Mouse (Mus musculus): Measurements from ENCODE around the gene Brdt. TPM values are rescaled to one million over a fixed set of nuclear protein-coding genes. Genes with fewer than 3 reads are reported as not detected.
A peak's percentile ranks its signal among the peaks of the same experiment; 100 is the strongest.

Brdt gene
- polyA plus RNA-seq, 1 experiment = 1.1 TPM

- TF ChIP-seq CTCF (IDR thresholded peaks at IDR 0.05; ENCODE audit: insufficient read depth, low read length) = no peak
- no peak for TF ChIP-seq POLR2A (IDR thresholded peaks at IDR 0.05; ENCODE audit: borderline replicate concordance, extremely low read depth, low read depth, low read length)
- no peak for DNase-seq
- WGBS = under 1% methylated on average over 79 of the region's 80 CpGs
- H3K4me1 ChIP-seq (ENCODE audit: control insufficient read depth, insufficient read depth, low read length) = peaks cover 2% of the 10 kb centered on the region; the same call in 1 of the 2 replicates
- peak overlapping the region; percentile 37 for H3K4me3 ChIP-seq (replicated peaks; ENCODE audit: extremely low read depth, low read depth, low read length)
Observed at GRCm38 (mm10) chr5:107403011-107403946, 72.3 kb downstream of the Brdt start.

GRCm38 (mm10) chr5:107403947-107404684 lies 73.2 kb downstream of the Brdt start:
- no peak for DNase-seq
- no peak overlapping the region for H3K4me3 ChIP-seq (replicated peaks; ENCODE audit: extremely low read depth, low read depth, low read length)
- no peak for TF ChIP-seq CTCF (IDR thresholded peaks at IDR 0.05; ENCODE audit: insufficient read depth, low read length)
- TF ChIP-seq POLR2A (IDR thresholded peaks at IDR 0.05; ENCODE audit: borderline replicate concordance, extremely low read depth, low read depth, low read length) = no peak
- 33% methylated on average over 12 of the region's 12 CpGs for WGBS
- H3K4me1 ChIP-seq (ENCODE audit: control insufficient read depth, insufficient read depth, low read length) = peaks cover 2% of the 10 kb centered on the region; the same call in 1 of the 2 replicates

GRCm38 (mm10) chr5:107405361-107405760 lies 74.4 kb downstream of the Brdt start:
- TF ChIP-seq CTCF (IDR thresholded peaks at IDR 0.05; ENCODE audit: insufficient read depth, low read length) (no peak), POLR2A (IDR thresholded peaks at IDR 0.05; ENCODE audit: borderline replicate concordance, extremely low read depth, low read depth, low read length) (no peak)
- H3K4me3 ChIP-seq (replicated peaks; ENCODE audit: extremely low read depth, low read depth, low read length) = no peak overlapping the region
- WGBS = 82% methylated on average over 4 of the region's 4 CpGs
- DNase-seq = no peak
- peaks cover 2% of the 10 kb centered on the region; the same call in 1 of the 2 replicates for H3K4me1 ChIP-seq (ENCODE audit: control insufficient read depth, insufficient read depth, low read length)

- WGBS = 82% methylated on average over 1 of the region's 1 CpGs
- DNase-seq = no peak
- Histone ChIP-seq H3K4me3 (replicated peaks; ENCODE audit: extremely low read depth, low read depth, low read length) (no peak overlapping the region), H3K4me1 (ENCODE audit: control insufficient read depth, insufficient read depth, low read length) (no peaks in the 10 kb centered on the region)
- no peak for TF ChIP-seq CTCF (IDR thresholded peaks at IDR 0.05; ENCODE audit: insufficient read depth, low read length)
- no peak for TF ChIP-seq POLR2A (IDR thresholded peaks at IDR 0.05; ENCODE audit: borderline replicate concordance, extremely low read depth, low read depth, low read length)
Observed at GRCm38 (mm10) chr5:107410305-107410704, 79.3 kb downstream of the Brdt start.

GRCm38 (mm10) chr5:107411326-107411725 lies 80.4 kb downstream of the Brdt start:
- no peak for TF ChIP-seq CTCF (IDR thresholded peaks at IDR 0.05; ENCODE audit: insufficient read depth, low read length)
- TF ChIP-seq POLR2A (IDR thresholded peaks at IDR 0.05; ENCODE audit: borderline replicate concordance, extremely low read depth, low read depth, low read length) = no peak
- Histone ChIP-seq H3K4me1 (ENCODE audit: control insufficient read depth, insufficient read depth, low read length) (no peaks in the 10 kb centered on the region), H3K4me3 (replicated peaks; ENCODE audit: extremely low read depth, low read depth, low read length) (no peak overlapping the region)
- DNase-seq = no peak
- 35% methylated on average over 4 of the region's 4 CpGs for WGBS

GRCm38 (mm10) chr5:107412285-107412684 lies 81.3 kb downstream of the Brdt start:
- 79% methylated on average over 2 of the region's 2 CpGs for WGBS
- Histone ChIP-seq H3K4me3 (replicated peaks; ENCODE audit: extremely low read depth, low read depth, low read length) (no peak overlapping the region), H3K4me1 (ENCODE audit: control insufficient read depth, insufficient read depth, low read length) (no peaks in the 10 kb centered on the region)
- no peak for DNase-seq
- TF ChIP-seq CTCF (IDR thresholded peaks at IDR 0.05; ENCODE audit: insufficient read depth, low read length) (no peak), POLR2A (IDR thresholded peaks at IDR 0.05; ENCODE audit: borderline replicate concordance, extremely low read depth, low read depth, low read length) (no peak)

GRCm38 (mm10) chr5:107415098-107415497 lies 84.1 kb downstream of the Brdt start:
- no peak for TF ChIP-seq CTCF (IDR thresholded peaks at IDR 0.05; ENCODE audit: insufficient read depth, low read length)
- no peak for TF ChIP-seq POLR2A (IDR thresholded peaks at IDR 0.05; ENCODE audit: borderline replicate concordance, extremely low read depth, low read depth, low read length)
- WGBS = 69% methylated on average over 2 of the region's 2 CpGs
- DNase-seq = no peak
- H3K4me1 ChIP-seq (ENCODE audit: control insufficient read depth, insufficient read depth, low read length) = no peaks in the 10 kb centered on the region
- H3K4me3 ChIP-seq (replicated peaks; ENCODE audit: extremely low read depth, low read depth, low read length) = no peak overlapping the region

- Histone ChIP-seq H3K4me1 (ENCODE audit: control insufficient read depth, insufficient read depth, low read length) (no peaks in the 10 kb centered on the region), H3K4me3 (replicated peaks; ENCODE audit: extremely low read depth, low read depth, low read length) (no peak overlapping the region)
- 9% methylated on average over 1 of the region's 1 CpGs for WGBS
- no peak for DNase-seq
- no peak for TF ChIP-seq CTCF (IDR thresholded peaks at IDR 0.05; ENCODE audit: insufficient read depth, low read length)
- no peak for TF ChIP-seq POLR2A (IDR thresholded peaks at IDR 0.05; ENCODE audit: borderline replicate concordance, extremely low read depth, low read depth, low read length)
Observed at GRCm38 (mm10) chr5:107421676-107422075, 90.7 kb downstream of the Brdt start.

- TF ChIP-seq POLR2A (IDR thresholded peaks at IDR 0.05; ENCODE audit: borderline replicate concordance, extremely low read depth, low read depth, low read length) (no peak), CTCF (IDR thresholded peaks at IDR 0.05; ENCODE audit: insufficient read depth, low read length) (no peak)
- Histone ChIP-seq H3K4me3 (replicated peaks; ENCODE audit: extremely low read depth, low read depth, low read length) (no peak within 1 kb of the TSS), H3K4me1 (ENCODE audit: control insufficient read depth, insufficient read depth, low read length) (no peaks in the 10 kb centered on the region)
- 68% methylated on average over 3 of the region's 3 CpGs for WGBS
- DNase-seq = no peak
Observed at GRCm38 (mm10) chr5:107431249-107431648, 100.3 kb downstream of the Brdt start, which contains the start of gene Lpcat2b. Gene Lpcat2b (plus strand): TSS chr5:107431549.

Data from lung, adult 2 months (tissue).